Mouse (Mus musculus) hindbrain, postnatal 0 days (tissue): ENCODE data around the gene Srcap. TPM values are rescaled to one million over a fixed set of nuclear protein-coding genes. Genes with fewer than 3 reads are reported as not detected.
A peak's percentile ranks its signal among the peaks of the same experiment; 100 is the strongest.
"Not testable (repeated sequence)": the region's sequence is repeated elsewhere in the genome, so short reads cannot be mapped to it uniquely, and the experiment has no call there.

ENCODE experiments used
- ATAC-seq: fragments of 200-750 bp; cut with Nextera tagmentation; 2 replicates; pipeline ENCODE4 v1.8.0; 2017; ENCODE audit warnings: mild to moderate bottlenecking, moderate TSS enrichment, moderate library complexity
- DNase-seq: peaks from one replicate; pipeline ENCODE4 v3.0.0-alpha.2; 2015; ENCODE audit warnings: low spot score
- H3K27ac ChIP-seq: fragments of 300-500 bp; sonication (generic); 2 replicates; pipeline ENCODE4 v1.5.1; 2014; ENCODE audit warnings: mild to moderate bottlenecking
- H3K27me3 ChIP-seq: fragments of 300-500 bp; sonication (generic); 2 replicates; pipeline ENCODE4 v1.6.1; 2014; ENCODE audit warnings: low read length, mixed read lengths; ENCODE audit not compliant: insufficient read depth
- H3K36me3 ChIP-seq: fragments of 300-500 bp; sonication (generic); 2 replicates; pipeline ENCODE4 v1.6.1; 2014; ENCODE audit warnings: low read length, mixed read lengths; ENCODE audit not compliant: insufficient read depth
- H3K4me1 ChIP-seq: fragments of 300-500 bp; sonication (generic); 2 replicates; pipeline ENCODE4 v1.6.1; 2014; ENCODE audit warnings: antibody characterized with exemption, low read length, mixed read lengths; ENCODE audit not compliant: insufficient read depth
- H3K4me2 ChIP-seq: fragments of 300-500 bp; sonication (generic); 2 replicates; pipeline ENCODE4 v1.6.1; 2014; ENCODE audit warnings: low read depth, mild to moderate bottlenecking, low read length, moderate library complexity, mixed read lengths
- H3K4me3 ChIP-seq: fragments of 300-500 bp; sonication (generic); 2 replicates; pipeline ENCODE4 v1.5.1; 2014; ENCODE audit warnings: low read length
- H3K9ac ChIP-seq: fragments of 300-500 bp; sonication (generic); replicated peaks from 2 replicates; pipeline ENCODE4 v1.6.1; 2014; ENCODE audit warnings: mild to moderate bottlenecking, low read length, moderate library complexity, mixed read lengths
- H3K9me3 ChIP-seq: fragments of 300-500 bp; sonication (generic); 2 replicates; pipeline ENCODE4 v1.6.1; 2016; ENCODE audit warnings: low read length, mixed read lengths
- CTCF ChIP-seq: IDR thresholded peaks from 2 replicates; pipeline ENCODE4 v1.5.1; 2016; ENCODE audit warnings: antibody characterized with exemption, control low read depth, low read depth
- WGBS: fragments of 180-500 bp; shearing (Covaris S2); extraction: QIAGEN DNeasy Blood & Tissue Kit; methylation state at CpG from one replicate; pipeline ENCODE4 v1.1.7; 2014; 5-methylcytosine and 5-hydroxymethylcytosine counted together
- polyA plus RNA-seq: library from polyadenylated mRNA; unstranded; fragments of >200 nt; fragmentation: Nextera tagmentation; extraction: Ambion mirVana; gene quantifications from 2 replicates; pipeline ENCODE4 v1.2.1, GENCODE M21; 2015
- total RNA-seq: library from RNA; depleted of rRNA; stranded (reverse); fragments of >200 nt; gene quantifications from 2 replicates; pipeline ENCODE4 v1.2.3, GENCODE M21; 2014

The Srcap gene
- total and polyA plus RNA-seq, 2 experiments from 2014 or later, result 29.7 to 49.0 TPM

- Histone ChIP-seq H3K4me3 (no peak overlapping the region), H3K9ac (no peak overlapping the region), H3K4me1 (no peaks in the 10 kb centered on the region), H3K9me3 (no peaks in the 10 kb centered on the region), H3K27me3 (no peaks in the 10 kb centered on the region), H3K27ac (no peak overlapping the region), H3K36me3 (peaks cover 62% of the 10 kb centered on the region), H3K4me2 (no peak overlapping the region)
- ATAC-seq, result no peak
- no peak for TF ChIP-seq CTCF
- no peak for DNase-seq
- 93% methylated on average over 7 of the region's 7 CpGs for WGBS
Measured at GRCm38 (mm10) chr7:127489982-127490381, 21.8 kb upstream of the Srcap start.

DNA sequence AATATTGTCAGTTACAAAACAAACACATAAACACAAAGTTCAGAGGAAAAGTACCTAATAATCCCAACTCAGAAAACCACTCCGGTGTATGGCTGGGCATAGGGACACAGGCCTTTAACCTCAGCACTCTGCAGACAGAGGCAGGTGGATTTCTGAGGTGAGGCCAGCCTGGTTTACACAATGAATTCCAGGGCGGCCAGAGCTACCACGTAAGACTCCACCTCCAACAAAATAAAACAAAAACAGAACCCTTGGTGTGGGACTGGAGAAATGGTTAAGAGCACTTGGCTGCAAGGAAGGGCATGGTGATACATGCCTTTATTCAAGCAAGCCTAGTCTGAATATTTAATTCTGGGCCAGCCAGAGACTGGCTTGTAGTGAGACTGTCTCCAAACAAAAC is 19.9 kb upstream of the Srcap start:
- DNase-seq, result no peak
- ATAC-seq, result no peak
- Histone ChIP-seq H3K4me1 (no peaks in the 10 kb centered on the region), H3K36me3 (peaks cover 44% of the 10 kb centered on the region), H3K4me2 (no peak overlapping the region), H3K27ac (no peak overlapping the region), H3K9ac (no peak overlapping the region), H3K27me3 (no peaks in the 10 kb centered on the region), H3K4me3 (no peak overlapping the region), H3K9me3 (no peaks in the 10 kb centered on the region)
- WGBS, result 84% methylated on average over 3 of the region's 3 CpGs
- no peak for TF ChIP-seq CTCF

DNA sequence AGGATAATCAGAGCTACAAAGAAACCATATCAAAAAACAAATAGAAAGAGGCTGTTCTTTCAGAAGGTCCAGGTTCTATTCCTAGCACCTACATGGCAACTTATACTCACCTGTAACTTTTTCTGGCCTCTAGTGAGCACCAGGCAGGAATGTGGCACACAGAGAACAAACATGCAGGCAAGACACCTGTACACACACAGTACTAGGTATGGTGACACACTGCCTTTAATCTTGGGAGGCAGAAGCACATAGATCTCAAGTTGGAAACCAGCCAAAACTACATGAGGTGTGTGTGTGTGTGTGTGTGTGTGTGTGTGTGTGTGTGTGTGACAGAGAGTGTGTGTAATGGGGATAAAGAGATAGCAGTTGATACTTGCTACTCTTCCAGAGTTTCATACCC is 17.1 kb upstream of the Srcap start:
- H3K9ac ChIP-seq, result no peak overlapping the region
- no peak overlapping the region for H3K27ac ChIP-seq
- DNase-seq, result no peak
- ATAC-seq, result no peak
- no peak overlapping the region for H3K4me2 ChIP-seq
- no peak overlapping the region for H3K4me3 ChIP-seq
- no peaks in the 10 kb centered on the region for H3K27me3 ChIP-seq
- peaks cover 19% of the 10 kb centered on the region for H3K36me3 ChIP-seq
- no peaks in the 10 kb centered on the region for H3K4me1 ChIP-seq
- TF ChIP-seq CTCF, result no peak
- H3K9me3 ChIP-seq, result no peaks in the 10 kb centered on the region

DNA sequence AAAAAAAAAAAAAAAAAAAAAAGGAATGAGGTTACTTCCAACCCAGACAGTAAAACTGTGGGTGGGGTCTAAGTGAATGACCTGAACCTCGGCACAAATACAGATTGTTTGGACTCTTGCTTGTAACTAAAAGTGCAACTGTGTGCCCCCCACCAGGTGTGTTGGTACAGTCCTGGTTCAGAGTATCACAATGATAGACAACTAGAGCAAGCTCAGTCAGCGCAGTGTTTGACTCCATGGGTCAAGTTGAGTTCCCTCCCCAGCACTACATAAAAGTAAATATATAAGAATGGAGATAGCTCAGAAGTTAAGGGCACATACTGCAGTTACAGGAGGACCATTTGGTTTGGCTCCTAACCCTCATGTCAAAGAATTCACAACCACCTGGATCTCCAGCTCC is 14.4 kb upstream of the Srcap start:
- DNase-seq (no peak), ATAC-seq (no peak)
- WGBS, result 85% methylated on average over 2 of the region's 2 CpGs
- no peaks in the 10 kb centered on the region for H3K36me3 ChIP-seq
- no peak for TF ChIP-seq CTCF
- no peak overlapping the region for H3K9ac ChIP-seq
- H3K9me3 ChIP-seq, result no peaks in the 10 kb centered on the region
- H3K4me1 ChIP-seq, result no peaks in the 10 kb centered on the region
- H3K27ac ChIP-seq, result no peak overlapping the region
- no peak overlapping the region for H3K4me3 ChIP-seq
- no peak overlapping the region for H3K4me2 ChIP-seq
- H3K27me3 ChIP-seq, result no peaks in the 10 kb centered on the region

- Histone ChIP-seq H3K4me3 (no peak overlapping the region), H3K9me3 (no peaks in the 10 kb centered on the region), H3K9ac (no peak overlapping the region), H3K27ac (no peak overlapping the region), H3K4me2 (no peak overlapping the region), H3K4me1 (no peaks in the 10 kb centered on the region), H3K36me3 (no peaks in the 10 kb centered on the region), H3K27me3 (no peaks in the 10 kb centered on the region)
- TF ChIP-seq CTCF, result peak; percentile 66
- ATAC-seq, result no peak
- WGBS, result 45% methylated on average over 3 of the region's 3 CpGs
- DNase-seq, result peak; percentile 63
Measured at GRCm38 (mm10) chr7:127498407-127498806, 13.4 kb upstream of the Srcap start.

DNA sequence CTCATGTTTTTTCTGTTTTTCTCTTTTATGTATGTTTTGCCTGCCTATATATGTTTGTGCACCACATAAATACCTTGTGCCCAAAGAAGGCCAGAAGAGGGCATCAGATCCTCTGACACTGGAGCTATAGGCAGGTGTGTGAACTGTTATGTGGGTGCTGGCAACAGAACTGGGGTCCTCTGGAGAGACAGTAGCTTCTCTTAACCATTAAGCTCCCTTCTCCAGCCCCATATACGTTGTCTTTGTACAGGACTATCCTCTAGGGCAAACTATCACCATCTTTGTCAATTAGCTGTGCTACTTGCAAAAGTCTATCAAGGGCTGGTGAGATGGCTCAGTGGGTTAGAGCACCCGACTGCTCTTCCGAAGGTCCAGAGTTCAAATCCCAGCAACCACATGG is 3.5 kb upstream of the Srcap start:
- no peak for TF ChIP-seq CTCF
- ATAC-seq, result no peak

DNA sequence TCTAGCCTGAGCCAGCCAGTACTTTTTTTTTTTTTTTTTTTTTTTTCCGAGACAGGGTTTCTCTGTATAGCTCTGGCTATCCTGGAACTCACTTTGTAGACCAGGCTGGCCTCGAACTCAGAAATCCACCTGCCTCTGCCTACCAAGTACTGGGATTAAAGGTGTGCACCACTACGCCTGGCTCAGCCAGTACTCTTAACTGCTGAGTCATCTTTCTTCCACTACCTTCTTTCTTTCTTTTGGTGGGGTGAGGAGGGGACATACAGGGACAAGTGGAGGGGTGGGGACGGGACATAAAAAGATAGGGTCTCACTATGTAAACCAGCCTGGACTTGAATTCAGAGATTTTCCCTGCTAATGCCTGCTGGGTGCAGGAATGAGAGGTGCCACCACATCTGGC is 2.0 kb upstream of the Srcap start:
- not testable (repeated sequence) for ATAC-seq

More for the DNA sequence above, 3.5 kb upstream of the Srcap start:
- WGBS, result 97% methylated on average over 3 of the region's 3 CpGs
- Histone ChIP-seq H3K27ac (no peak overlapping the region), H3K9me3 (no peaks in the 10 kb centered on the region), H3K36me3 (no peaks in the 10 kb centered on the region), H3K4me3 (no peak overlapping the region), H3K9ac (no peak overlapping the region), H3K4me1 (0 out of 2 replicates have a peak, but pooled peaks cover 2% of the 10 kb centered on the region), H3K27me3 (no peaks in the 10 kb centered on the region), H3K4me2 (no peak overlapping the region)
- no peak for DNase-seq

More for the DNA sequence above, 2.0 kb upstream of the Srcap start:
- 93% methylated on average over 3 of the region's 4 CpGs for WGBS
- DNase-seq, H3K27me3 ChIP-seq, H3K4me2 ChIP-seq, H3K36me3 ChIP-seq, H3K27ac ChIP-seq, H3K4me3 ChIP-seq, H3K9ac ChIP-seq, H3K9me3 ChIP-seq, H3K4me1 ChIP-seq: not testable (repeated sequence)
